Mouse (Mus musculus): ENCODE data around the gene Krtap19-5. TPM values are rescaled to one million over a fixed set of nuclear protein-coding genes. Genes with fewer than 3 reads are reported as not detected.

Gene Krtap19-5
- not detected in 2 replicates for polyA plus RNA-seq (2015; fragmentation: Nextera tagmentation; extraction: Ambion mirVana)

DNA sequence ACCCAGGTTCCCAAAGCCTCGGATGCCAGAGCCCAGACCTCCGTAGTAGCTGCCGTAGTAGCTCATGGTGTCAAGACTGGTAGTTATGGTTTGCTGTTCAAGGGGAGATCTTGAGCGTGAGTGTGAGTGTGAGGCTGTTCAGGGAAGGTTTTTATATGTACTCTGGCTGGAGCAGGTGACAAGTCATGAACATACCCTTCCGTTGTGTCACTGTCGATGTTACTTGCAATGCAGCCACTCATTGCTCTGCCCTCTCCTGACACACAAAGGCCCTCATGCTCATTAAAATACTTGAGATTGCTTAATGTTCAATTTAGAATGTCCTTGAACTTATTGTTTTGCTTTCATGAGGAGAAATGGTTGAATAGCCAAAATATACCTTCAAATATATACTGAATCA, at the start of gene Krtap19-5:
Gene Krtap19-5, minus strand, starts transcription at position 101 of the 400 bp plus-strand sequence.

DNA sequence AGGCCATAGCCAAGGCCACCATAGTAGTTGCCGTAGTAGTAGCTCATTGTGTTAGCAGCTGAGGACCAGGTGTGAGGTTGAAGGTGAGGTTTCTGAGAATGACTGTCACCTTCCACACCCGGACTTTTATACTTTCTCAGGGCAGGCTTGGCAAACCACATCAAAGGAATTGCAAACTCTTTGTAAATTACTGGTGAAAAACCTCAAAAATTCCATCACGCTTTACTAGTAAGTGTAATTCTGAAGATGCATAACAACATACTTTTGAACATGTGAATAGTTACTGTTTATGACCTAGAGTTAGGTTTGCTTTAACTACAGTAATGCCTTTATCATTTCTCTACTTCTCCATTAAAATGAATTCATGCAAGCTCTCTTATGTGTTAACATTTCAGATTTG, 35.9 kb upstream of the Krtap19-5 start, which contains the start of gene Krtap19-9b:
Gene Krtap19-9b, minus strand, starts transcription at position 101 of the 400 bp plus-strand sequence.

DNA sequence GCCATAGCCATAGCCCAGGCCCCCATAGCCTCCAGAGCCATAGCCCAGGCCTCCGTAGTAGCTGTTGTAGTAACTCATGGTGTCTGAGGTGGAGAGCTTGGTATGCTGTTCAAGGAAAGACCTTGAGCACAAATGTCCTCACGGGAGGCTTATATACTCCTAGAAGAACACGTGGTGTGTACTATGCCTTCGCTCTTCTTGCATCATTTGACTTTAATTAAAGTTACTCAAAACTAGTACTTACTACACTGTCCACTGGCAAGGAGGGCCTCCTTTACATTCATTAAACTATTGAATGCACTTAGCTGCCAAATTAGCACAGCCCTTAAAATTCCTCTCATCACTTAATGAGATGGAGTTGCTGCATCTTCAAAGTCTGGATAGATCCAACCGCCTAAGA, 11.3 kb downstream of the Krtap19-5 start, which contains the start of gene Krtap19-4:
Gene Krtap19-4, minus strand, starts transcription at position 101 of the 400 bp plus-strand sequence.

DNA sequence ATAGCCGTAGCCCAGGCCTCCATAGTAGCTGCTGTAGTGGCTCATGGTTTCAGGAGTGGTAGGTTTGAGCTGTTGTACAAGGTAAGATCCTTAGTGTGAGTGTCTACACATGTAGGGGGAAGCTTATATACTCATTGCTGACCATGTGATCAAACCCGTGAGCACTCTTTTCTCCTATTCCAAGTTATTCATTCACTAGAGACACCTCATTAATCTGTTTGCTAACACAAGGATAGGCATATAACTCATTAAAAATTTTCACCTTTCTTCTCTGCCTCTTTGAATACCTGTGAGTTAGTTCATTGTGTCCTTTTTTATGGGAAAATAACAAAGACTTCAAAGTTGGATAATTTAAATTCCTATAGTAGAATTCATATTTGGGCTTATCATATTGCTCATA, 18.3 kb downstream of the Krtap19-5 start, which contains the start of gene Krtap19-3:
Gene Krtap19-3, minus strand, starts transcription at position 101 of the 400 bp plus-strand sequence.

DNA sequence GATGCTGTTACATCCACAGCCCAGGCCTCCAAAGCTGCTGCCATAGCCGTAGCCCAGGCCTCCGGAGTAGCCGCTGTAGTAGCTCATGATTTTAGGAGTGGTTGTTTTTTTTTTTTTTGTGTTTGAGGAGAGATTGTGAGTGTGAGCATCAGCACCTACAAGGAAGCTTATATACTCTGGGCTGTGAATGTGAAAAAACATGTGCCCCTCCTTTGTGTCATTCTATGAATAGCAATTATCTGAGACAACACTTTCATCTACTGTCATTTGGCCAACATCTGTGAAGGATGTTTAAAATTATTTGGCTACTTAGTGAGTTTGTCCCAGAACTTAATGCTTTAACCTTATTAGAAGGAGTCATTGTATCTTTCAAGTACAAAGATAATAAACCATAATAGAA, 22.1 kb downstream of the Krtap19-5 start, which contains the start of gene Krtap19-2:
Gene Krtap19-2, minus strand, starts transcription at position 101 of the 400 bp plus-strand sequence.

DNA sequence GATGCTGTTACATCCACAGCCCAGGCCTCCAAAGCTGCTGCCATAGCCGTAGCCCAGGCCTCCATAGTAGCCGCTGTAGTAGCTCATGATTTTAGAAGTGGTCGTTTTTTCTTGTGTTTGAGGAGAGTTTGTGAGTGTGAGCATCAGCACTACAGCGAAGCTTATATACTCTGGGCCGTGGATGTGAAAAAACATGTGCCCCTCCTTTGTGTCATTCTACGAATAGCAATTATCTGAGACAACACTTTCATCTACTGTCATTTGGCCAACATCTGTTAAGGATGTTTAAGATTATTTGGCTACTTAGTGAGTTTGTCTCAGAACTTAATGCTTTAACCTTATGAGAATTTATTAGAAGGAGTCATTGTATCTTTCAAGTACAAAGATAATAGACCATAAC, 26.9 kb downstream of the Krtap19-5 start, which contains the start of gene Krtap19-1:
Gene Krtap19-1, minus strand, starts transcription at position 101 of the 400 bp plus-strand sequence.

Other genes starting within 250 kb of the Krtap19-5 start
- gene Krtap26-1, start 248.7 kb downstream of the Krtap19-5 start, polyA plus RNA-seq (2015; fragmentation: Nextera tagmentation; extraction: Ambion mirVana): not detected in 2 replicates
- not detected in 2 replicates for gene Krtap27-1, start 224.8 kb downstream of the Krtap19-5 start, polyA plus RNA-seq (2015; fragmentation: Nextera tagmentation; extraction: Ambion mirVana)
- not detected in 2 replicates for gene 2310061N02Rik, start 188.5 kb downstream of the Krtap19-5 start, polyA plus RNA-seq (2015; fragmentation: Nextera tagmentation; extraction: Ambion mirVana)
- not detected in 2 replicates for gene Krtap13-1, start 167.6 kb downstream of the Krtap19-5 start, polyA plus RNA-seq (2015; fragmentation: Nextera tagmentation; extraction: Ambion mirVana)
- not detected in 2 replicates for gene Krtap13, start 144.8 kb downstream of the Krtap19-5 start, polyA plus RNA-seq (2015; fragmentation: Nextera tagmentation; extraction: Ambion mirVana)
- gene 2310034C09Rik, start 137.6 kb downstream of the Krtap19-5 start, polyA plus RNA-seq (2015; fragmentation: Nextera tagmentation; extraction: Ambion mirVana): not detected in 2 replicates
- not detected in 2 replicates for gene 2310057N15Rik, start 122.3 kb downstream of the Krtap19-5 start, polyA plus RNA-seq (2015; fragmentation: Nextera tagmentation; extraction: Ambion mirVana)
- gene Gm5965, start 118.6 kb downstream of the Krtap19-5 start, polyA plus RNA-seq (2015; fragmentation: Nextera tagmentation; extraction: Ambion mirVana): not detected in 2 replicates
- gene Gm20741, start 84.2 kb downstream of the Krtap19-5 start, polyA plus RNA-seq (2015; fragmentation: Nextera tagmentation; extraction: Ambion mirVana): not detected in 2 replicates
- gene Krtap15, start 76.2 kb downstream of the Krtap19-5 start, polyA plus RNA-seq (2015; fragmentation: Nextera tagmentation; extraction: Ambion mirVana): not detected in 2 replicates
- not detected in 2 replicates for gene Krtap14, start 70.3 kb downstream of the Krtap19-5 start, polyA plus RNA-seq (2015; fragmentation: Nextera tagmentation; extraction: Ambion mirVana)
- gene Krtap19-1, start 27.0 kb downstream of the Krtap19-5 start, polyA plus RNA-seq (2015; fragmentation: Nextera tagmentation; extraction: Ambion mirVana): not detected in 2 replicates
- not detected in 2 replicates for gene Krtap19-2, start 22.2 kb downstream of the Krtap19-5 start, polyA plus RNA-seq (2015; fragmentation: Nextera tagmentation; extraction: Ambion mirVana)
- not detected in 2 replicates for gene Krtap19-3, start 18.4 kb downstream of the Krtap19-5 start, polyA plus RNA-seq (2015; fragmentation: Nextera tagmentation; extraction: Ambion mirVana)
- gene Krtap19-4, start 11.4 kb downstream of the Krtap19-5 start, polyA plus RNA-seq (2015; fragmentation: Nextera tagmentation; extraction: Ambion mirVana): not detected in 2 replicates
- not detected in 2 replicates for gene Krtap19-9b, start 35.8 kb upstream of the Krtap19-5 start, polyA plus RNA-seq (2015; fragmentation: Nextera tagmentation; extraction: Ambion mirVana)
- gene Krtap16-3, start 66.4 kb upstream of the Krtap19-5 start, polyA plus RNA-seq (2015; fragmentation: Nextera tagmentation; extraction: Ambion mirVana): not detected in 2 replicates
- not detected in 2 replicates for gene Krtap22-2, start 114.3 kb upstream of the Krtap19-5 start, polyA plus RNA-seq (2015; fragmentation: Nextera tagmentation; extraction: Ambion mirVana)
- not detected in 2 replicates for gene Gm10229, start 118.8 kb upstream of the Krtap19-5 start, polyA plus RNA-seq (2015; fragmentation: Nextera tagmentation; extraction: Ambion mirVana)
- not detected in 2 replicates for gene Krtap6-1, start 135.2 kb upstream of the Krtap19-5 start, polyA plus RNA-seq (2015; fragmentation: Nextera tagmentation; extraction: Ambion mirVana)
- gene Gm10228, start 145.0 kb upstream of the Krtap19-5 start, polyA plus RNA-seq (2015; fragmentation: Nextera tagmentation; extraction: Ambion mirVana): not detected in 2 replicates
- not detected in 2 replicates for gene Krtap6-5, start 151.4 kb upstream of the Krtap19-5 start, polyA plus RNA-seq (2015; fragmentation: Nextera tagmentation; extraction: Ambion mirVana)
- gene 1110025L11Rik, start 167.5 kb upstream of the Krtap19-5 start, polyA plus RNA-seq (2015; fragmentation: Nextera tagmentation; extraction: Ambion mirVana): not detected in 2 replicates
- not detected in 2 replicates for gene Krtap6-3, start 187.6 kb upstream of the Krtap19-5 start, polyA plus RNA-seq (2015; fragmentation: Nextera tagmentation; extraction: Ambion mirVana)
- gene Gm6358, start 244.4 kb upstream of the Krtap19-5 start, polyA plus RNA-seq (2015; fragmentation: Nextera tagmentation; extraction: Ambion mirVana): not detected in 2 replicates